Mouse (Mus musculus): ENCODE measurements around the gene Glt8d1. TPM values are rescaled to one million over a fixed set of nuclear protein-coding genes. Genes with fewer than 3 reads are reported as not detected.

The Glt8d1 gene
- polyA plus RNA-seq (2016; fragmentation: Nextera tagmentation; extraction: Ambion mirVana): 67.9 and 69.0 TPM in 2 replicates

- no peaks in the 10 kb centered on the region for H3K9me3 ChIP-seq
- no peaks in the 10 kb centered on the region for H3K27me3 ChIP-seq
- H3K36me3 ChIP-seq: peaks cover 15% of the 10 kb centered on the region
- H3K4me1 ChIP-seq: peaks cover 16% of the 10 kb centered on the region
- WGBS: under 1% methylated on average over 84 of the region's 84 CpGs
- H3K4me3 ChIP-seq: peak within 1 kb of the TSS; percentile 93
- H3K9ac ChIP-seq (replicated peaks): peak within 1 kb of the TSS; percentile 92
- peak; percentile 94 for ATAC-seq (ENCODE audit: low FRiP score, low read depth)
- H3K27ac ChIP-seq (replicated peaks): peak within 1 kb of the TSS; percentile 93
- peak within 1 kb of the TSS; percentile 71 for H3K4me2 ChIP-seq (replicated peaks)
Observed at GRCm38 (mm10) chr14:31001307-31002205, at the start of gene Glt8d1, which contains the start of gene Spcs1. Glt8d1 (plus strand) TSS chr14:31001400. Spcs1 (minus strand) TSS chr14:31001672.

- H3K4me2 ChIP-seq (replicated peaks): no peak overlapping the region
- no peaks in the 10 kb centered on the region for H3K9me3 ChIP-seq
- H3K36me3 ChIP-seq: peaks cover 22% of the 10 kb centered on the region
- H3K27ac ChIP-seq (replicated peaks): no peak overlapping the region
- no peak overlapping the region for H3K4me3 ChIP-seq
- no peaks in the 10 kb centered on the region for H3K4me1 ChIP-seq
- 82% methylated on average over 2 of the region's 2 CpGs for WGBS
- H3K9ac ChIP-seq (replicated peaks): no peak overlapping the region
- no peak for ATAC-seq (ENCODE audit: low FRiP score, low read depth)
- no peaks in the 10 kb centered on the region for H3K27me3 ChIP-seq
Observed at GRCm38 (mm10) chr14:30958517-30958916, 42.7 kb upstream of the Glt8d1 start.

GRCm38 (mm10) chr14:30959031-30959430, 42.2 kb upstream of the Glt8d1 start:
- ATAC-seq (ENCODE audit: low FRiP score, low read depth): no peak
- H3K4me3 ChIP-seq: no peak overlapping the region
- no peaks in the 10 kb centered on the region for H3K27me3 ChIP-seq
- H3K4me1 ChIP-seq: no peaks in the 10 kb centered on the region
- H3K9ac ChIP-seq (replicated peaks): no peak overlapping the region
- no peak overlapping the region for H3K4me2 ChIP-seq (replicated peaks)
- 96% methylated on average over 4 of the region's 4 CpGs for WGBS
- H3K27ac ChIP-seq (replicated peaks): no peak overlapping the region
- H3K9me3 ChIP-seq: no peaks in the 10 kb centered on the region
- H3K36me3 ChIP-seq: peaks cover 27% of the 10 kb centered on the region

GRCm38 (mm10) chr14:30960366-30960765, 40.8 kb upstream of the Glt8d1 start:
- Histone ChIP-seq H3K36me3 (peaks cover 24% of the 10 kb centered on the region), H3K4me3 (no peak overlapping the region), H3K27me3 (no peaks in the 10 kb centered on the region), H3K9ac (replicated peaks) (no peak overlapping the region), H3K4me2 (replicated peaks) (no peak overlapping the region), H3K9me3 (no peaks in the 10 kb centered on the region), H3K27ac (replicated peaks) (no peak overlapping the region), H3K4me1 (no peaks in the 10 kb centered on the region)
- WGBS: 83% methylated on average over 1 of the region's 1 CpGs
- ATAC-seq (ENCODE audit: low FRiP score, low read depth): no peak

- H3K9me3 ChIP-seq: no peaks in the 10 kb centered on the region
- H3K4me1 ChIP-seq: no peaks in the 10 kb centered on the region
- peaks cover 56% of the 10 kb centered on the region for H3K36me3 ChIP-seq
- 55% methylated on average over 6 of the region's 6 CpGs for WGBS
- H3K4me2 ChIP-seq (replicated peaks): no peak overlapping the region
- no peak overlapping the region for H3K9ac ChIP-seq (replicated peaks)
- peak overlapping the region; percentile 60 for H3K27ac ChIP-seq (replicated peaks)
- no peak overlapping the region for H3K4me3 ChIP-seq
- no peaks in the 10 kb centered on the region for H3K27me3 ChIP-seq
- ATAC-seq (ENCODE audit: low FRiP score, low read depth): no peak; the same call in 1 of the 2 replicates
Observed at GRCm38 (mm10) chr14:30974204-30974603, 27.0 kb upstream of the Glt8d1 start.

- peaks cover 55% of the 10 kb centered on the region for H3K36me3 ChIP-seq
Observed at GRCm38 (mm10) chr14:30976222-30976621, 25.0 kb upstream of the Glt8d1 start.

GRCm38 (mm10) chr14:30996417-30996816, 4.8 kb upstream of the Glt8d1 start:
- H3K4me1 ChIP-seq: peaks cover 8% of the 10 kb centered on the region

More at GRCm38 (mm10) chr14:30976222-30976621, 25.0 kb upstream of the Glt8d1 start:
- ATAC-seq (ENCODE audit: low FRiP score, low read depth): no peak
- Histone ChIP-seq H3K9me3 (no peaks in the 10 kb centered on the region), H3K4me3 (no peak overlapping the region), H3K27me3 (no peaks in the 10 kb centered on the region), H3K27ac (replicated peaks) (no peak overlapping the region), H3K4me2 (replicated peaks) (no peak overlapping the region), H3K9ac (replicated peaks) (no peak overlapping the region), H3K4me1 (no peaks in the 10 kb centered on the region)
- WGBS: 89% methylated on average over 3 of the region's 3 CpGs

GRCm38 (mm10) chr14:31000356-31000755, 844 bp upstream of the Glt8d1 start:
- Histone ChIP-seq H3K4me2 (replicated peaks) (peak overlapping the region; percentile 71), H3K4me1 (peaks cover 16% of the 10 kb centered on the region), H3K9ac (replicated peaks) (peak overlapping the region; percentile 92), H3K36me3 (peaks cover 13% of the 10 kb centered on the region), H3K27ac (replicated peaks) (no peak overlapping the region), H3K27me3 (no peaks in the 10 kb centered on the region), H3K4me3 (peak overlapping the region; percentile 93), H3K9me3 (no peaks in the 10 kb centered on the region)
- 69% methylated on average over 10 of the region's 10 CpGs for WGBS
- ATAC-seq (ENCODE audit: low FRiP score, low read depth): no peak

More at GRCm38 (mm10) chr14:30996417-30996816, 4.8 kb upstream of the Glt8d1 start:
- no peaks in the 10 kb centered on the region for H3K9me3 ChIP-seq
- no peak overlapping the region for H3K4me2 ChIP-seq (replicated peaks)
- no peak for ATAC-seq (ENCODE audit: low FRiP score, low read depth)
- no peak overlapping the region for H3K9ac ChIP-seq (replicated peaks)
- H3K27me3 ChIP-seq: no peaks in the 10 kb centered on the region
- no peak overlapping the region for H3K27ac ChIP-seq (replicated peaks)
- peaks cover 13% of the 10 kb centered on the region for H3K36me3 ChIP-seq
- no peak overlapping the region for H3K4me3 ChIP-seq

GRCm38 (mm10) chr14:31000816-31001306, 339 bp upstream of the Glt8d1 start:
- Histone ChIP-seq H3K36me3 (peaks cover 13% of the 10 kb centered on the region), H3K27ac (replicated peaks) (peak overlapping the region; percentile 93), H3K9me3 (no peaks in the 10 kb centered on the region), H3K9ac (replicated peaks) (peak overlapping the region; percentile 92), H3K27me3 (no peaks in the 10 kb centered on the region), H3K4me3 (peak overlapping the region; percentile 93), H3K4me2 (replicated peaks) (peak overlapping the region; percentile 71), H3K4me1 (peaks cover 16% of the 10 kb centered on the region)
- WGBS: under 1% methylated on average over 21 of the region's 21 CpGs
- peak; percentile 32; the same call in 1 of the 2 replicates for ATAC-seq (ENCODE audit: low FRiP score, low read depth)

- H3K9ac ChIP-seq (replicated peaks): no peak overlapping the region
- H3K27ac ChIP-seq (replicated peaks): no peak overlapping the region
- peaks cover 16% of the 10 kb centered on the region for H3K4me1 ChIP-seq
- no peaks in the 10 kb centered on the region for H3K9me3 ChIP-seq
- H3K4me3 ChIP-seq: no peak overlapping the region
- WGBS: 95% methylated on average over 2 of the region's 2 CpGs
- peaks cover 25% of the 10 kb centered on the region for H3K36me3 ChIP-seq
- no peak overlapping the region for H3K4me2 ChIP-seq (replicated peaks)
- no peak for ATAC-seq (ENCODE audit: low FRiP score, low read depth)
- no peaks in the 10 kb centered on the region for H3K27me3 ChIP-seq
Observed at GRCm38 (mm10) chr14:31004527-31004926, 3.3 kb downstream of the Glt8d1 start.

GRCm38 (mm10) chr14:31006779-31007178, 5.6 kb downstream of the Glt8d1 start:
- no peak overlapping the region for H3K9ac ChIP-seq (replicated peaks)
- H3K4me2 ChIP-seq (replicated peaks): no peak overlapping the region
- ATAC-seq (ENCODE audit: low FRiP score, low read depth): no peak
- H3K27ac ChIP-seq (replicated peaks): no peak overlapping the region
- H3K27me3 ChIP-seq: no peaks in the 10 kb centered on the region
- H3K4me3 ChIP-seq: no peak overlapping the region
- H3K36me3 ChIP-seq: peaks cover 47% of the 10 kb centered on the region
- H3K9me3 ChIP-seq: no peaks in the 10 kb centered on the region
- WGBS: 90% methylated on average over 5 of the region's 5 CpGs
- H3K4me1 ChIP-seq: peaks cover 8% of the 10 kb centered on the region

- H3K9ac ChIP-seq (replicated peaks): no peak overlapping the region
- H3K27me3 ChIP-seq: no peaks in the 10 kb centered on the region
- H3K4me1 ChIP-seq: no peaks in the 10 kb centered on the region
- no peak overlapping the region for H3K4me3 ChIP-seq
- WGBS: 97% methylated on average over 3 of the region's 3 CpGs
- no peaks in the 10 kb centered on the region for H3K9me3 ChIP-seq
- H3K36me3 ChIP-seq: peaks cover 94% of the 10 kb centered on the region
- ATAC-seq (ENCODE audit: low FRiP score, low read depth): no peak
- H3K27ac ChIP-seq (replicated peaks): no peak overlapping the region
- no peak overlapping the region for H3K4me2 ChIP-seq (replicated peaks)
Observed at GRCm38 (mm10) chr14:31011588-31011987, 10.4 kb downstream of the Glt8d1 start.
